Mouse (Mus musculus) limb, embryonic 14.5 days (tissue): Measurements from ENCODE around the gene Sap30bp. TPM values are rescaled to one million over a fixed set of nuclear protein-coding genes. Genes with fewer than 3 reads are reported as not detected.

Experiments
- ATAC-seq: fragments of 200-750 bp; cut with Nextera tagmentation; 2 replicates; pipeline ENCODE4 v1.8.0; 2017; ENCODE audit warnings: low read depth, moderate number of reproducible peaks, moderate TSS enrichment; ENCODE audit not compliant: low FRiP score
- DNase-seq: peaks from one replicate; pipeline ENCODE4 v3.0.0-alpha.2; 2015; ENCODE audit warnings: low spot score
- H3K27ac ChIP-seq: fragments of 300-500 bp; sonication (generic); replicated peaks from 2 replicates; pipeline ENCODE4 v1.5.1; 2014; ENCODE audit warnings: low read depth, mild to moderate bottlenecking, low read length, moderate library complexity, mixed read lengths
- H3K27me3 ChIP-seq: fragments of 300-500 bp; sonication (generic); 2 replicates; pipeline ENCODE4 v1.6.1; 2014; ENCODE audit warnings: low read length, mixed read lengths; ENCODE audit not compliant: control insufficient read depth, insufficient read depth
- H3K36me3 ChIP-seq: fragments of 300-500 bp; sonication (generic); 2 replicates; pipeline ENCODE4 v1.6.1; 2014; ENCODE audit warnings: mild to moderate bottlenecking, low read length, moderate library complexity, mixed read lengths; ENCODE audit not compliant: control insufficient read depth, insufficient read depth
- H3K4me1 ChIP-seq: fragments of 300-500 bp; sonication (generic); 2 replicates; pipeline ENCODE4 v1.6.1; 2014; ENCODE audit warnings: antibody characterized with exemption, low read length, mixed read lengths; ENCODE audit not compliant: control insufficient read depth, insufficient read depth
- H3K4me2 ChIP-seq: fragments of 300-500 bp; sonication (generic); replicated peaks from 2 replicates; pipeline ENCODE4 v1.6.1; 2014; ENCODE audit warnings: low read depth, mild to moderate bottlenecking, low read length, moderate library complexity; ENCODE audit not compliant: severe bottlenecking
- H3K4me3 ChIP-seq: fragments of 300-500 bp; sonication (generic); replicated peaks from 2 replicates; pipeline ENCODE4 v1.5.1; 2014; ENCODE audit warnings: low read length
- H3K9ac ChIP-seq: fragments of 300-500 bp; sonication (generic); 2 replicates; pipeline ENCODE4 v1.6.1; 2014; ENCODE audit warnings: mild to moderate bottlenecking, low read depth, low read length, moderate library complexity; ENCODE audit not compliant: severe bottlenecking
- H3K9me3 ChIP-seq: fragments of 300-500 bp; sonication (generic); 2 replicates; pipeline ENCODE4 v1.6.1; 2016; ENCODE audit warnings: low read length; ENCODE audit not compliant: control insufficient read depth
- POLR2A ChIP-seq: fragments of 200-500 bp; IDR thresholded peaks from 2 replicates; pipeline ENCODE4 v1.8.0; 2012; ENCODE audit warnings: inconsistent platforms, mild to moderate bottlenecking, moderate library complexity, borderline replicate concordance; ENCODE audit not compliant: insufficient read depth, insufficient read length; ENCODE audit errors: extremely low read depth
- WGBS: fragments of 180-500 bp; shearing (Covaris S2); extraction: QIAGEN DNeasy Blood & Tissue Kit; methylation state at CpG from one replicate; pipeline ENCODE4 v1.1.7; 2014; 5-methylcytosine and 5-hydroxymethylcytosine counted together
- polyA plus RNA-seq, 2 experiments: library from polyadenylated mRNA; depleted of rRNA in 1 of 2; stranded (reverse) in 1 of 2; unstranded in 1 of 2; fragments of >200 nt; fragmentation: Nextera tagmentation in 1 of 2; extraction: Ambion mirVana in 1 of 2; gene quantifications; 2 replicates each; pipeline versions ENCODE4 v1.2.1 to v1.2.3; 2012 to 2014

The Sap30bp gene
- polyA plus RNA-seq, 2 experiments = 36.9 to 52.6 TPM

DNA sequence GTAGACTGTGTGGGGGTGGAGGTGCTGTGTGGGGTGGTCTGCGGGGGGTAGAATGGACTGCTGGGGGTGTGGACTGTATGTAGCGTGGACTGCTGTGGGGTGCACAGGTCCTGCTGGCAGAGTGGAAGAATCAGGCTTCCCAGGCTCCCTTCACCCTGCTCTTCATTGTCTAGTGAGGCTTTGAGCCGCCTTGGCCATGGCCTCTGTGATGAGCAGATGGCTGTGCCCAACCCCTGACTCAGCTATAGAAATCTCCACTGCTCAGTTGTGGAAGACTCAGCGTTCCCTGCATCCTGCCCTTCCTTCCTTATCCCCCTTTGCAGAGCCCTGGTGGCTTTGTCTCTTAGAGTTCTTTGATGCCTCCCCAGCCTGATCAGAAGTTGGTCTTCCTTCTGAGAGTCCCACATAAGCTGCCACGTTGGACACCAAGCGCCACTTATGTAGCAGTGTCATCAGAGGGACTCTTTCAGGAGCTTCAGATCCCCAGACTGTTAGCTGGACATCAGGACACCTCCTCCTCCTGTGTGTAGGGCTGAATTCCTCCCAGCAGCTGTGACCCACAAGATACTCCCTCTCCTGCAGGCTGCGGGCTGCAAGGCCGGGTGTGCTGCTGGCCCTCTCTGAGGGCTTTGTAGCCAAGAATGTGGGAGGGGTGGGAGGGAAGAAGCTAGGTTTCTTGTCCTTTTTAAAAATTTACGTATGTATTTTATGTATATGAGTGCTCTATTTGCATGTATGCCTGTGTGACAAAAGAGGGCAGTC, 29.8 kb downstream of the Sap30bp start:
- 91% methylated on average over 9 of the region's 9 CpGs for WGBS
- H3K4me3 ChIP-seq = no peak overlapping the region
- no peak overlapping the region for H3K27ac ChIP-seq
- H3K4me2 ChIP-seq = no peak overlapping the region
- H3K4me1 ChIP-seq = no peaks in the 10 kb centered on the region
- H3K9ac ChIP-seq = no peak overlapping the region
- peaks cover 82% of the 10 kb centered on the region for H3K36me3 ChIP-seq
- no peak for TF ChIP-seq POLR2A
- no peaks in the 10 kb centered on the region for H3K9me3 ChIP-seq
- DNase-seq = no peak
- ATAC-seq = no peak
- H3K27me3 ChIP-seq = no peaks in the 10 kb centered on the region

DNA sequence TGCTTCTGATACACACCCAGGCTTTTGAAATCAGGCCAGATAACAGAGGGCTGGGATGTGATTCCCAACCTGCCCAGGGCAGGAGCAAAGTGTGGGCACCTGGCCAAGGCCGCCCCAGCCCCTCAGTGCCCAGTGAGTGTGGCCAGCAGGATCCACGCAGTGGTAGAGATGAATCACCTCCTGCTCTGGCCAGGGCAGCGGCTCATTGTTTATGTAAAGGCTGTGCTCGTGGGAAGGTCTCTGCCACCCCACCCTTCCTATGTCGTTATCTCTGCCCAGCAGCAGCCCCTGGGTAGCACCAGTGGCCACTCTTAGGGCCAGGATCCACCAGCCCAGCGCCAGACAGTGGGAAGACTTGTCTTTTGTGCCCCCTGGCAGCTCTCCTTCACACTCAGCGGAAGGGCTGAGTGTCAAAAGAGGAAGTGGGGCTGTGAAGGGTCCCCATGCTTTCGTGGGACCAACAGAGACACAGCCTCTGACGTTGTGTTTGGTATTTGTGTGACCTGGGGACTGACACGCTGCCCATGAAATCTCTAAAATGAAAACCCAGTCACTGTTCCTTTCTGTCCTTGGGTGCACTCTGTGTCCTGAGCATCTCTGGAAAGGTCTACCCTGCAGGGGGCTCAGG, 32.0 kb downstream of the Sap30bp start:
- Histone ChIP-seq H3K4me1 (no peaks in the 10 kb centered on the region), H3K9ac (no peak overlapping the region), H3K9me3 (no peaks in the 10 kb centered on the region), H3K27me3 (no peaks in the 10 kb centered on the region), H3K27ac (no peak overlapping the region), H3K4me2 (no peak overlapping the region), H3K36me3 (peaks cover 69% of the 10 kb centered on the region), H3K4me3 (no peak overlapping the region)
- DNase-seq (no peak), ATAC-seq (no peak)
- TF ChIP-seq POLR2A = no peak
- 86% methylated on average over 10 of the region's 10 CpGs for WGBS

DNA sequence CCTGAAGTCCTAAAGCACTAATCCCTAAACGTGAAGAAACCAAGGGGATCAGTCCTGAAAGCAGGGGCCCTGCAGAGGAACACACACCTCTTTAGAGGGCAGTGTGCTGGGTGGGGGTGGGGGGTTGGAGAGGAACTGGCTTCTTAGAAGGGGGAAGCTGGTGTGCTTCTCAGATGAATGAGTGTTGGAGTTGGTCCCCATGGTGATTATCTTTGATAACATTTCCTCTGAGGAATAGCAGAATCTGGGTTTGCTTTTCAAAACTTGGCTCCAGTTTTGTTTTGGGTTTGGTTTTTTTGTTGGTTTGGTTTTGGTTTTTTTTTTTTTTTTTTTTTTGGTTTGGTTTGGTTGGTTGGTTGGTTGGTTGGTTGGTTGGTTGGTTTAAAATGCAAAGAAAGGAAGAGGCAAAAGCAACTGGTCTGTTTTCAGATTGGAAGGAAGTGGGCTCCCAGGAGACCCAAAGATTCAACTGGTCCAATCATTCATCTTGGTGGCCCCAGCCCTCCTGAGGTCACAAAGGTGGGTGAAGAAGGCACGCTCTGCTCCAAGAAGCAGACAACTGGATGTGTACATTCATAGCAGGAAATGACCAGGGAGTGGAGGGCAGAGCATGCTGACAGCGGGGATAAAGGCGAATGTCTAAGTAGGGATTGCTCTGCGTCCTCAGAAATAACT, 35.8 kb downstream of the Sap30bp start:
- Histone ChIP-seq H3K4me3 (no peak overlapping the region), H3K27me3 (peaks cover 3% of the 10 kb centered on the region), H3K4me1 (no peaks in the 10 kb centered on the region), H3K36me3 (peaks cover 32% of the 10 kb centered on the region), H3K27ac (no peak overlapping the region), H3K9ac (no peak overlapping the region), H3K9me3 (no peaks in the 10 kb centered on the region), H3K4me2 (no peak overlapping the region)
- no peak for TF ChIP-seq POLR2A
- DNase-seq (no peak), ATAC-seq (no peak)
- 71% methylated on average over 5 of the region's 5 CpGs for WGBS

- no peak for TF ChIP-seq POLR2A
- Histone ChIP-seq H3K4me2 (no peak overlapping the region), H3K36me3 (peaks cover 19% of the 10 kb centered on the region), H3K27ac (no peak overlapping the region), H3K27me3 (peaks cover 15% of the 10 kb centered on the region), H3K4me3 (no peak overlapping the region), H3K4me1 (0 out of 2 replicates have a peak, but pooled peaks cover 2% of the 10 kb centered on the region), H3K9me3 (no peaks in the 10 kb centered on the region), H3K9ac (no peak overlapping the region)
- WGBS = 58% methylated on average over 15 of the region's 15 CpGs
- DNase-seq = no peak
- no peak for ATAC-seq
These were observed 37.1 kb downstream of the Sap30bp start for GRCm38 (mm10) chr11:115970006-115970673.

DNA sequence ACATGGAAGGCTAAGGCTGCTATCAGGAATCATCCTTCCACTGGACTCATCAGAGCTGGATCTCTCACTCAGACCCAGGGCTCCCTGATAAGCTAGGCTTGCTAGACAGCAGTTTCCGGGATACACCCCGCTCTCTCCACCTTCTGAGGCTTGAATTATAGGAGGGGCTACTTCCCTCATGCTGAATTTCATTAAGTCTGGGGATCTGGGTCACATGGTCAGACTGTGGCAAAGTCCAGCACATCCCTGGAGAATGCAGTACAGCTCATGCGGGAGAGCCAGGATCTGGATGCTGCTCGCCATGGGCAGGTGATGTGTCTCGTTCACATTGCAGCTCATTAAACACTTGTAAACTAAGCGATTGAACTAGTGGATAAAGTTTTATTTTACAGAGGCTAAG, 37.9 kb downstream of the Sap30bp start:
- Histone ChIP-seq H3K27me3 (peaks cover 24% of the 10 kb centered on the region), H3K4me3 (no peak overlapping the region), H3K9ac (no peak overlapping the region), H3K4me2 (no peak overlapping the region), H3K36me3 (peaks cover 11% of the 10 kb centered on the region), H3K9me3 (no peaks in the 10 kb centered on the region), H3K4me1 (0 out of 2 replicates have a peak, but pooled peaks cover 2% of the 10 kb centered on the region), H3K27ac (no peak overlapping the region)
- DNase-seq (no peak), ATAC-seq (no peak)
- 65% methylated on average over 6 of the region's 6 CpGs for WGBS
- no peak for TF ChIP-seq POLR2A
